Mouse (Mus musculus) G1E (cell line): Measurements from ENCODE around the gene Hdhd5. TPM values are rescaled to one million over a fixed set of nuclear protein-coding genes. Genes with fewer than 3 reads are reported as not detected.

Experiments
- ATAC-seq: 2 replicates; pipeline ENCODE4 v1.8.0; 2016; ENCODE audit warnings: mild to moderate bottlenecking; ENCODE audit not compliant: insufficient number of reproducible peaks, poor library complexity, low FRiP score, severe bottlenecking; ENCODE audit errors: extremely low read depth
- DNase-seq: peaks from one replicate; pipeline ENCODE4 v3.0.0; 2012; ENCODE audit warnings: low spot score
- H3K27me3 ChIP-seq: 2 replicates; pipeline ENCODE4 v1.6.1; 2012; ENCODE audit warnings: mild to moderate bottlenecking, low read length, inconsistent platforms; ENCODE audit not compliant: insufficient read depth
- H3K36me3 ChIP-seq: replicated peaks from 2 replicates; pipeline ENCODE3; 2012; ENCODE audit warnings: mild to moderate bottlenecking, inconsistent platforms
- H3K4me1 ChIP-seq: 2 replicates; pipeline ENCODE4 v1.6.1; 2012; ENCODE audit warnings: low read depth, low read length, inconsistent platforms, mixed read lengths; ENCODE audit not compliant: insufficient read depth
- H3K4me3 ChIP-seq: 2 replicates; pipeline ENCODE4 v1.5.1; 2012; ENCODE audit warnings: low read depth, mild to moderate bottlenecking, inconsistent platforms, low read length, moderate library complexity, mixed read lengths
- H3K9me3 ChIP-seq: replicated peaks from 2 replicates; pipeline ENCODE4 v1.6.1; 2012; ENCODE audit warnings: inconsistent platforms
- CTCF ChIP-seq: IDR thresholded peaks from 2 replicates; pipeline ENCODE4 v1.5.1; 2012; ENCODE audit warnings: low read depth, low read length, inconsistent platforms, mixed read lengths
- GATA1 ChIP-seq: IDR thresholded peaks from 2 replicates; pipeline ENCODE4 v1.6.1; 2012; ENCODE audit warnings: borderline replicate concordance, low read length, inconsistent platforms, mixed read lengths
- GATA2 ChIP-seq: IDR thresholded peaks from 2 replicates; pipeline ENCODE4 v1.6.1; 2012; ENCODE audit warnings: low read depth, low read length, inconsistent platforms, borderline replicate concordance
- POLR2AphosphoS5 ChIP-seq: IDR thresholded peaks from 2 replicates; pipeline ENCODE4 v1.6.1; 2012; ENCODE audit warnings: low read depth, low read length, inconsistent platforms; ENCODE audit not compliant: insufficient replicate concordance
- TAL1 ChIP-seq: conservative IDR thresholded peaks from 2 replicates; pipeline ENCODE4 v1.6.1; 2012; ENCODE audit warnings: low read depth, low read length, inconsistent platforms, mixed read lengths
- polyA plus RNA-seq: library from polyadenylated mRNA; stranded (reverse); fragments of >175 nt; gene quantifications from 2 replicates; pipeline ENCODE4 v1.2.3, GENCODE M21; 2012
- total RNA-seq, 2 experiments: library from RNA; stranded (forward) in 1 of 2; stranded (reverse) in 1 of 2; fragments of 200-1000 nt in 1 of 2; fragments of >200 nt in 1 of 2; fragmentation: Nextera tagmentation in 1 of 2; gene quantifications; 2 replicates each; pipeline ENCODE4 v1.2.3; 2014 to 2017

Gene Hdhd5
- total and polyA plus RNA-seq, 3 experiments, result 10.0 to 12.8 (median 10.5) TPM

GRCm38 (mm10) chr6:120482756-120483155 lies 48.4 kb downstream of the Hdhd5 start:
- TF ChIP-seq GATA2 (no peak), GATA1 (no peak), CTCF (no peak), POLR2AphosphoS5 (no peak), TAL1 (no peak)
- H3K27me3 ChIP-seq, result no peaks in the 10 kb centered on the region; the same call in 1 of the 2 replicates
- H3K4me3 ChIP-seq, result no peak overlapping the region
- ATAC-seq, result no peak
- peaks cover 22% of the 10 kb centered on the region for H3K4me1 ChIP-seq
- no peaks in the 10 kb centered on the region for H3K9me3 ChIP-seq
- no peak for DNase-seq
- peaks cover 63% of the 10 kb centered on the region for H3K36me3 ChIP-seq

GRCm38 (mm10) chr6:120482021-120482420 lies 49.1 kb downstream of the Hdhd5 start:
- no peaks in the 10 kb centered on the region for H3K9me3 ChIP-seq
- DNase-seq (no peak), ATAC-seq (no peak)
- H3K4me1 ChIP-seq, result peaks cover 21% of the 10 kb centered on the region
- TF ChIP-seq TAL1 (no peak), GATA1 (no peak), POLR2AphosphoS5 (no peak), CTCF (no peak), GATA2 (no peak)
- H3K36me3 ChIP-seq, result peaks cover 70% of the 10 kb centered on the region
- H3K27me3 ChIP-seq, result no peaks in the 10 kb centered on the region; the same call in 1 of the 2 replicates
- H3K4me3 ChIP-seq, result no peak overlapping the region

DNA sequence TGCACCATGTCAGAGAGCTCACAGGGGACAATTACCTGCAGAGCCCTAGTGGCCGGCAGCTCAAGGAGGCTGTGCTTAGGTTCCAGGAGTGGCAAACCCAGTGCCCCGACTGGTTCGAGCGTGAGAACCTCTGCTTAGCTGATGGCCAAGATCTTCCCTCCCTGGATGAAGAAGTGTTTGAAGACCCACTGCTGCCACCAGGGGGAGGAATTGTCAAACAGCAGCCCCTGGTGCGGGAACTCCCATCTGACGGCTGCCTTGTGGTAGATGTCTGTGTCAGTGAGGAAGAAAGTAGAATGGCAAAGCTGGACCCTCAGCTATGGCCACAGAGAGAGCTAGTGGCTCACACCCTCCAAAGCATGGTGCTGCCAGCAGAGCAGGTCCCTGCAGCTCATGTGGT lies 49.6 kb downstream of the Hdhd5 start:
- H3K4me1 ChIP-seq, result peaks cover 19% of the 10 kb centered on the region
- no peak for ATAC-seq
- TF ChIP-seq GATA2 (no peak), CTCF (0 out of 2 replicates have a peak, but pooled peaks have one; percentile 15)
- no peak overlapping the region for H3K4me3 ChIP-seq
- H3K36me3 ChIP-seq, result peaks cover 75% of the 10 kb centered on the region
- H3K27me3 ChIP-seq, result no peaks in the 10 kb centered on the region; the same call in 1 of the 2 replicates
- H3K9me3 ChIP-seq, result no peaks in the 10 kb centered on the region
- DNase-seq, result no peak

DNA sequence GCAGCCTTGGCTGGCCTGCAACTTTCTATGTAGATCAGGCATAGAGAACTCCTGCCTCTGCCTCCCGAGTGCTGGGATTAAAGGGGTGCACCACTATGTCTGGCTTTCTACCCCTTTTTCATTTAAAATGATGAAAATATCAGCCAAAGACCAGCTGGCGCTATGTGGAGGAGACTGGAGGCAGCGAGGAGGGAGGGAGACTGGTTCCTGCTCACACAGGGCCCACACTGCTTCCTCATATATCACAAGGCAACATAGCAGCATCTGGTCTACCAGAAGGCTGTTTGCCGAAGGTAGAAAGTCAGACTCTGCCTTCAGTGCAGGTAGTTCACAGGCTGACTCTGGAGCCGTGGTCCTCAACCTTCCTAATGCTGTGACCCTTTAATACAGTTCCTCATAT lies 50.8 kb downstream of the Hdhd5 start:
- Histone ChIP-seq H3K4me3 (no peak overlapping the region), H3K4me1 (peaks cover 19% of the 10 kb centered on the region), H3K36me3 (peaks cover 87% of the 10 kb centered on the region), H3K27me3 (no peaks in the 10 kb centered on the region), H3K9me3 (no peaks in the 10 kb centered on the region)
- DNase-seq, result no peak
- TF ChIP-seq CTCF (no peak), POLR2AphosphoS5 (no peak), GATA1 (no peak), TAL1 (no peak), GATA2 (no peak)
- ATAC-seq, result no peak

- no peak for ATAC-seq
- H3K4me3 ChIP-seq, result no peak overlapping the region
- peaks cover 95% of the 10 kb centered on the region for H3K36me3 ChIP-seq
- H3K9me3 ChIP-seq, result no peaks in the 10 kb centered on the region
- peaks cover 12% of the 10 kb centered on the region; the same call in 1 of the 2 replicates for H3K4me1 ChIP-seq
- no peak for DNase-seq
- no peaks in the 10 kb centered on the region for H3K27me3 ChIP-seq
- TF ChIP-seq POLR2AphosphoS5, result no peak
These were observed 51.8 kb downstream of the Hdhd5 start for GRCm38 (mm10) chr6:120479302-120479701.

DNA sequence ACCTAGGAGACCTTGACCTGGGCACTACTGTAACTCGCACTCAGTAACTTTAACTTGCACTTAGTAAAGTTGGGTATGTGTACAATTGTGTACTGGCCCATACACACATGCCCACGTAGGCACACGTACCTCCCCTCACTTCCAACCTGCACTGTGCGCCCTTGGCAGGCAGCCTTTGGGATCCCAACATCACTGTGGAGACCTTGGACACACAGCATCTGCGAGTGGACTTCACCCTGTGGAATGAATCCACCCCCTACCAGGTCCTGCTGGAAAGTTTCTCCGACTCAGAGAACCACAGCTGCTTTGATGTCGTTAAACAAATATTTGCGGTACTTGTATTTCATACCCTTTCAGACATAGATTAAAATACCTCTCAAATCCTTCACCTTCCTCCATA lies 55.8 kb downstream of the Hdhd5 start:
- no peak for DNase-seq
- Histone ChIP-seq H3K4me3 (no peak overlapping the region), H3K9me3 (no peaks in the 10 kb centered on the region), H3K27me3 (no peaks in the 10 kb centered on the region), H3K36me3 (peaks cover 87% of the 10 kb centered on the region), H3K4me1 (peaks cover 17% of the 10 kb centered on the region)
- no peak for TF ChIP-seq GATA2
- TF ChIP-seq TAL1, result no peak
- TF ChIP-seq CTCF, result no peak
- TF ChIP-seq GATA1, result no peak
- no peak for TF ChIP-seq POLR2AphosphoS5
- ATAC-seq, result no peak

- ATAC-seq, result no peak
- H3K27me3 ChIP-seq, result no peaks in the 10 kb centered on the region
- no peak overlapping the region for H3K4me3 ChIP-seq
- peaks cover 23% of the 10 kb centered on the region for H3K4me1 ChIP-seq
- no peak for TF ChIP-seq GATA2
- TF ChIP-seq CTCF, result no peak
- no peak for TF ChIP-seq TAL1
- TF ChIP-seq POLR2AphosphoS5, result no peak
- TF ChIP-seq GATA1, result no peak
- no peaks in the 10 kb centered on the region for H3K9me3 ChIP-seq
- no peak for DNase-seq
- H3K36me3 ChIP-seq, result peaks cover 72% of the 10 kb centered on the region
These were observed 57.7 kb downstream of the Hdhd5 start for GRCm38 (mm10) chr6:120473427-120473826.
